Mouse (Mus musculus): Measurements from ENCODE around the gene Haus3.

DNA sequence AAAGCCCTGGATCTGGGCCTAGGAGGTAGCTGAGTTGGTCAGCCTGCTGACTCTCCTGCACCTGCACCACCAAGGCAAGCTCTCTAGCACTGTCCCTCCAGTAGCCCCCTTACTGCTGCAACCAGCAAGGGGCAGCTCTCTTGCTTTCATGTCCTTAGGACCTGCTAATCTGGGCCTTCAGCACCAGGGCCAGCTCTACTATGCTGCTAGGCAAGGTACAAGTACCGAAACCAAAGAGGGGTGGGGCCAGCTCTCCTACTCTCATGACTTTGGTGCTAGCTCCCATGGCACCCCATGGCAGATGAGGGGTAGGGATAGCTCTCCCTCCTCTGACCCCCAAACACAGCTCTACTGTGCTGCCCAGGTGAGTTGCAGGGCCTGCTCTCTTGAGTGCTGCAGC lies 45.2 kb downstream of the Haus3 start:
- TF ChIP-seq POLR2A (IDR thresholded peaks at IDR 0.05; ENCODE audit: low read depth, low read length) (no peak), CTCF (IDR thresholded peaks at IDR 0.05; ENCODE audit: extremely low read depth, insufficient read length, insufficient replicate concordance, low read depth, low read length) (no peak)

All from small intestine, adult 2 months (tissue).